Mouse (Mus musculus) monocyte, adult 5-6 weeks (primary cell): ENCODE results near the gene Cpne7. TPM values are rescaled to one million over a fixed set of nuclear protein-coding genes. Genes with fewer than 3 reads are reported as not detected.

Experiments used
- ATAC-seq: fragments of 153-309, 156-312 bp; replicated peaks from 2 replicates; pipeline ENCODE4 v1.8.0; 2017; ENCODE audit warnings: mild to moderate bottlenecking; ENCODE audit not compliant: low TSS enrichment, insufficient number of reproducible peaks, severe bottlenecking, poor library complexity, low FRiP score
- total RNA-seq: library from RNA; stranded (forward); fragments of 200-1000, 200-491, 200-594 nt; gene quantifications from 3 replicates; pipeline ENCODE4 v1.2.3, GENCODE M21; 2017

Gene Cpne7
- total RNA-seq, 1 experiment from 2014 or later = 3.8 TPM

GRCm38 (mm10) chr8:123110649-123111048 is 6.5 kb upstream of the Cpne7 start:
- peak; percentile 79 for ATAC-seq

- no peak for ATAC-seq
Observed at GRCm38 (mm10) chr8:123112892-123113291, 4.3 kb upstream of the Cpne7 start.

GRCm38 (mm10) chr8:123113908-123114469 is 3.2 kb upstream of the Cpne7 start:
- no peak for ATAC-seq

GRCm38 (mm10) chr8:123114644-123115043 is 2.5 kb upstream of the Cpne7 start:
- ATAC-seq = no peak

DNA sequence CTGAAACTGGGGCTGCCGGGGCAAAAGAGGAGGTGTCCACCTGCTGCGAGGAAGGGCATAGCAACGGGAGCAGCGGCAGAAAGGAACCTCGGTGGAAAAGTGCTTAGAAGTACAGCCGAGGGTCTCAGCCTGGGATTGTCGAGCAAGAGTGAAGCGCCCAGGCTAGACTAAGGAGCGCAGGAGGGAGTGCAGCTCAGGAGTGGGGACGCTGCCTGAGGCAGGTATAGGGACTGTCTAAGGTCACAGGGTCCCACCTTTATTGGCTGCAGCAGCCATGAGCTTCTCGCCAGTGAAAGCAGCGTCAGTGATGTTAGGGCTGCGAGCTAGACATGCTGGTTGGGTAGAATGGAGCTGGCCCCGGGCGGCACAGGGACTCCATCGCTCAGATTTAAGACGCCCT is 570 bp downstream of the Cpne7 start:
- ATAC-seq = no peak

DNA sequence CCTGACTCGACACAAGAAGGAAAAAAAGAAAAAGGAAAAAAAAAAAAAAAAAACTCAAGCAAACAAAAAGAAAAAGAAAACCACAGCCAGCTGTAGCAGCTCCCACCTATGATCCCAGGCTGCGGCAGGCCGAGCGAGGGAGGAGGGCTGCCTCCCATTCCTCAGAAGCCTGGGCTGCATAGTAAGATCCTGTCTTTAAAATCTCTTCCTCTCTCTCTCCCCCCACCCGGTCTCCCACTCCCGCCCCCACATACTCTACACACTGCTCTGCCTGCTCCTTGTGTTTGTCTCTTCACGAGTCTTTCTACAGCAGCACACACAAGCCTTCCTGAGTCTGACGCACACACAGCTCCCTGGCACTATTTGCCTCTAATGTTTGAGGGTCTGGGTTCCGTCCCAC is 4.9 kb downstream of the Cpne7 start:
- no peak for ATAC-seq

GRCm38 (mm10) chr8:123122670-123123069 is 5.5 kb downstream of the Cpne7 start:
- ATAC-seq = no peak

GRCm38 (mm10) chr8:123126193-123126816 is 9.1 kb downstream of the Cpne7 start:
- no peak for ATAC-seq

DNA sequence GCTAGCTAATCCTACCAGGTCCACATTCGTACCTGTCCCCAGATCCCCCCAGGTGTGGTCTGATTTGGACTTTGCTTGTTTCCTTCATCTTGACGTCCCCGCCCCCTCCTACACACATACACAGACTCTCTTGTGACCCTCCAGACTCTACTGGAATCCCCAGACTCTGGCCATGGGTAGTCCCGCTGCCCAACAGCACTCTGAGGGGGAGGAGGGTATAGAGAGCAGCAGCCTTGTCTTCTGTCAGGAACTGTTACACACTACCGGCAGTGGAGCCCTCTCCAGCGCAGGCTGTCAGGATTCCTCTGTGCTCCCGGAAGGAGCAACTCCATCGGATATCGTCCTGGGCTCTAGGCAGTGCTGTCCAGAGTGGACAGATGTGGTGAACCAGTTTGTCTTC is 13.9 kb downstream of the Cpne7 start:
- no peak for ATAC-seq

DNA sequence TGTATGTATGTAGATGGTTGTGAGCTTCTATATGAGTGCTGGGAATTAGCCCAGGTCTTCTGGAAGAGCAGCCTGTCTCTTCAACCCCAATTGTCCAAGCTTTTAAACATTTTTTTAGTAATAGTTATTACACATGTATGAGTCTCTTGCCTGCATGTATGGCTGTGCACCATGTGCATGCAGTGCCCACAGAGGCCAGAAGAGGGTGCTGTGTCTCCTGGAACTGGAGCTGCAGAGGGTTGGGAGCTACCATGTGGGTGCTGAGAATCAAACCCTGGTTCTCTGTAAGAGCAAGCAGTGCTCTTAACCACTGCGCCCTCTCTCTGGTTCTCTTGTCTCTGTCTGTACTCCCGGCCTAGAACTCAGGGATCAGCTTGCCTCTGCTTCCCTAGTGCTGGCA is 15.8 kb downstream of the Cpne7 start:
- no peak for ATAC-seq

- no peak for ATAC-seq
Observed at GRCm38 (mm10) chr8:123134149-123134713, 17.1 kb downstream of the Cpne7 start.

GRCm38 (mm10) chr8:123135406-123135805 is 18.2 kb downstream of the Cpne7 start:
- no peak for ATAC-seq

DNA sequence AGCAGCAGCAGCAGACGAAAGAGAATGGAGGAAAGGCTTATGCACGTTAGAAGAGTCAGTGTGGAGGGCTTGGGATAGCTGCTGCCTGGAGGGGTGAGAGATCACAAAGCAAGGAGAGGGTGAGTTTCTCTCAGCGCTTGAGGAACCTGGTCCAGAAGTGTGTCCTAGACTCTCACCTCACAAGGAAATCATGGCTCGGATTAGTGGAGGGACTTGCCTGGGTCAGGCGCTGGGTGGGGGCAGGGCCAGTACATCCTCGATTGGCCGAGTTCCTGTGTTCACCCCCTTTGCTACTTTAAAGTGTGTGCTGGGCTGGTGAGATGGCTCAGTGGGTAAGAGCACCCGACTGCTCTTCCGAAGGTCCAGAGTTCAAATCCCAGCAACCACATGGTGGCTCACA is 18.6 kb downstream of the Cpne7 start:
- no peak for ATAC-seq

DNA sequence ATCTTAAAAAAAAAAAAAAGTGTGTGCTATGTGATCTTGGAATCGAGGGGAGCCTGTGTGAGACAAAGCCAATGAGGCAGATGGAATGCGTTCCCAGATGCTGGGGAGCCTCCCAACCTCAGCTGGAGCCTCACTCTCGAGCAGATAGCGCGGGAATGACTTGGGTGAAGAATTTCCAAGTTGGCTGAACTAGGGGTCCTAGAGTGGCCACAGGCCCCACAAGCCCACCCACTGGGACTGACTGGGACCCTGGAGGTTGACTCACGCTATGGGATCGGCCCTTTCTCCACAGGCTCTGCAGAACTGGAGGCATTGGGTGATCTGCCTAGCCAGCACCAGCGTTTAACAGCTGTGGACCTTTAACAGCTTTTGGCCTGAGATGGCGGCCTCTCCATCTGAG is 19.1 kb downstream of the Cpne7 start:
- no peak for ATAC-seq

DNA sequence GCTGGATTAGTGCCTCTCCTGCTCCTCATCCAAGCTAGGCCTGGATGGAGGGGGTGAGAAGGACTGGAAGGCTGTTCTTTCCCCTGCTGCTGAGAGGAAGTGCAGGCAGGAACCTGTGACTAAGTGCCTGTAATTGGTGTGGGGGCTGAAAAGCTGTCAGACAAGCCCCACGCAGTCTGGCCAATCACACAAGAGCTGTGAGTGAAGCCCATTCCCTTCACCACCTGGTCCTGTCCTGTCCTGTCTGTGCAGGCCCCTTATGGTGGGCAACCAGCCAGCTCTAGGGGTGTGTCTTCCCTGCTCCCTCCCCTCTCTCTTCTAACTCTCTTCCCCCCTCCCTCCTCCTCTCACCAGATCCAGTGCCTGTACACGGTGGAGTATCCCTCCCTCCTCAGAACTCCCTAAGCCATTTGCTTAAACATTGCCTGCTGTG is 20.5 kb downstream of the Cpne7 start:
- no peak for ATAC-seq

- ATAC-seq = no peak
Observed at GRCm38 (mm10) chr8:123138741-123139140, 21.6 kb downstream of the Cpne7 start.

GRCm38 (mm10) chr8:123141741-123142462 is 24.7 kb downstream of the Cpne7 start:
- ATAC-seq = no peak

- ATAC-seq = no peak
Observed at GRCm38 (mm10) chr8:123145279-123145678, 28.1 kb downstream of the Cpne7 start.

DNA sequence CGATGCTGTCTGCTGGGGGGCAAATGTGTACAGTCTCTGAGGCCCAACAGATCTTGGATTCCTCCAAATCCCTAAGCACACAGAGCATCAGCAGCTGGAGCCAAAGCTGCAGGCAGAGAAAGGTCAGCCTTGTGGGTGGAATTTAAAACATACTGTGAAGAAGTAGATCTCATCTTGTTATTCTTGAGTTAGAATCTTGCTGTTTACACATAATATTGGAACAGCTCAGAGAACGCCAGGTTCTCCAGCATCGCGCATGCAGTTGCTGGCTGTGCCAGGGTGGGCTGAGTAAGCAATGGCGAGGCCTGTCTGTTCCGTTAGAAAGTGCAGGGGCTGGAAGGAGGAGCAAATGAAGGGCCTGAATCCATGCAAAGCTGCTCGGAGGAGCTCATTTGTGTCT is 29.2 kb downstream of the Cpne7 start:
- ATAC-seq = no peak

GRCm38 (mm10) chr8:123150737-123151171 is 33.6 kb downstream of the Cpne7 start:
- ATAC-seq = no peak
